Mouse (Mus musculus) spleen, embryonic (tissue): ENCODE data around the gene Notch1.

Source experiments
- CTCF ChIA-PET: fragments of 350-600 bp; sonication (Branson Sonifier 250); formaldehyde crosslinking; loops from one replicate; lab custom pipeline; 2022; lab: Charles Lee

Gene Notch1

GRCm38 (mm10) chr2:26410931-26411411 is 105.5 kb downstream of the Notch1 start:
- CTCF ChIA-PET, result interaction anchor here (0.6 kb wide), 1 partner anchor 24 kb away, joined by 3 read pairs; no protein-coding TSS in a partner anchor

GRCm38 (mm10) chr2:26410091-26410490 is 106.4 kb downstream of the Notch1 start:
- CTCF ChIA-PET, result no interaction called here

- CTCF ChIA-PET, result no interaction called here
These were observed 107.1 kb downstream of the Notch1 start for GRCm38 (mm10) chr2:26409362-26409761.

- CTCF ChIA-PET, result interaction anchor here (0.6 kb wide), 1 partner anchor 100 kb away, joined by 5 read pairs; no protein-coding TSS in a partner anchor
These were observed 107.7 kb downstream of the Notch1 start, which contains the start of gene Inpp5e for GRCm38 (mm10) chr2:26408515-26409356. Gene Inpp5e, minus strand, starts transcription at chr2:26409203.
